Mouse (Mus musculus): ENCODE results near the gene Cab39.
"Not testable (repeated sequence)": the region's sequence is repeated elsewhere in the genome, so short reads cannot be mapped to it uniquely, and the experiment has no call there.

The Cab39 gene

DNA sequence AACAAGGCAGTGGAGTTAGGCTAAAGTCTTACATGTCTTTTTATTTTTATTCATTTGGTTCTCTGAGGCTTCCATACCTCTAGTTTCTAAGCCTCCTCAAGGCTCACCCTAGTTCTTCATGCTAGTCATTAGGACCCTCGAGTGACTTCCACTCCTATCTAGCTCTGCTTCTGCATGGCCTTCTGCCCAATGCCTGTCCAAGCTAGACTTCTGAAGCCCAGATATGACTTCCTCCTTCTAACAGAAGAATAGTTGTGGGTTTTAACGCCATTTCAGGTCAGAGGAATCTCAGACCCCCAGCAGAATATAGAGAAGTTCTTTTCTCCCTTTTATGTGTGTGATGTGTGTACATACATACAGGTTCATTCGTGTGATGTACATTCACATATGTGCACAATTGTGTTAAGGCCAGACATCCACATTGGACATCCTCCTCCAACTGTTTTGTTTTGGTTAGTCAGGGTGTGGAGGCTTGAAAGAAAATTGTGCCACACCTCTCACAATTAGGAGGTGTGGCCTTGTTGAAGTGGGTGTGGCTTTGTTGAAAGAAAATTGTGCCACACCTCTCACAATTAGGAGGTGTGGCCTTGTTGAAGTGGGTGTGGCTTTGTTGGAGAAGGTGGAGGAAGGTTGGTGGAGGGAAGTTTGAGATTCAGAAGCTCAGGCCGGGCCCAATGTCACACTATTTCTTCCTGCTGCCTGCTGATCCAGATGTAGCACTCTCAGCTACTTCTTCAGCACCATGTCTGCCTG lies 13.6 kb upstream of the Cab39 start:
- in situ Hi-C loops (cut with MboI; ENCODE audit: low sequenced_read_pairs): no loop called here

DNA sequence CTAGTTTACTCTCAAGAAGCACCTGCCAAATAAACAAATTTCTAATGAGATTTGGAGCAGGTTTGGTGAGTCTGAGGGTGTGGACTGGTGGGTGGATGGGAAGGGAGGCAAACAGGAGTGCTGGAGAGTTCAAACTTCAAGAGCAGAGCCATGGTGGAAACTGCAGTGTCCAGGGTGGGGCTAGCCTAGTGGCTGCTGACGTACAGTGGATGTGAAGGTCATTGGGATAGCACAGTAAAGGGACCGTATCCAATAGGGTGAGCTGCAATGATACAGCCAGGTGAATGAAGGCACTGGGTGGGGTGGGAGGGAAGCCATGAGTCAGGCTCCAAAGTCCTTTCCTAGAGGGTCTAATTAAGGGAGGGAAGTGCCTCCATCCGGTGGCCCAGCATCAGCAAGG lies 2.7 kb upstream of the Cab39 start:
- in situ Hi-C loops (cut with MboI; ENCODE audit: low sequenced_read_pairs): no loop called here

DNA sequence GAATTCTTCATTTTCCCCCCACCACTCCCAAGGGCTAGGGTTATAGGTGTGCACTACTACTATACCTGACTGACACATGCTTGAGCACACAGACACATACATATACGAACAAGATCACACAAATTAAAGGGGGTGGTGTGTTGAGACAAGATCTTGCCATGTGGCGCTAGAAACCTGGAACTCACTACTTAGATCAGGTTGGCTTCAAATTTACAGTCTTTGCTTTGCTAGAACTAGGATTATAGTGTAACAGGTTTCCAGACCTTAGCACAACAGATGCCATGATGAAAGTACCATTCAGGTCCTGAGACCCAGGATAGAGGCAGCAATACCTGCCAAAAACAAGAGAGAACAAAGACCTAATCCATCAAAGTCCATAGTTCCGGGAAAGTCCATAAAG lies 1.8 kb upstream of the Cab39 start:
- in situ Hi-C loops (cut with MboI; ENCODE audit: low sequenced_read_pairs): no loop called here

DNA sequence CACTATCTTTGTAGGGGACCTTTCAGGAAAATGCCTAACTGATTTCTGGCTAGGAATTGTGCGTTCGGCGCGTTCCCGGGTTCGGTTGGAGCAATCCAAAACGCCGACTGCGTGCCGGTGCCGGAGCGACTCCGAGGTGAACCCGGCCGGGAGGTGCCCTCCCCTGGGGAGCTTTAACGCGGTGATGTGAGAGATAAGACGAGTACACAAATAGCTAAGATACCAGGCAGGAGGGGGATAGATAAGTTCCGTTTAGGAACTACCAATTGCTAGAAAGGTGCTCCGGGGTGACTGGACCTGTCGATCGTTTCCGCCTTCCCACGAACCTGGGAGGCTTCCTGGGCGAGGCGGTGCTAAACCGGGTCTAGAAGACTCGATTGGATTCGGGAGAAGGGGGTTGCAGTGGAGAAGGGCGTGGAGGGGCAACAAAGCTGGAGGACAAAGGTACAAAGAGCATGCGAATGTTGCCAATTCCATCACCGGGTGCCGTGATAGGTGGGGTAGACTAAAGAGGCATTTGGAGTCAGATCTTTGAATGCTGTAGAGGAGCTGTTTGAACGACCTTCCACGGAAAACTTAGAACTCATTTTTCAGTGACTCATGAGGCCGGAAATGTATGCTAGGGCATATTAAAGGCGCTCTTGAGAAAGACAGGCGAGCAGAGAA lies 998 bp downstream of the Cab39 start:
- in situ Hi-C loops (cut with MboI; ENCODE audit: low sequenced_read_pairs): no loop called here

DNA sequence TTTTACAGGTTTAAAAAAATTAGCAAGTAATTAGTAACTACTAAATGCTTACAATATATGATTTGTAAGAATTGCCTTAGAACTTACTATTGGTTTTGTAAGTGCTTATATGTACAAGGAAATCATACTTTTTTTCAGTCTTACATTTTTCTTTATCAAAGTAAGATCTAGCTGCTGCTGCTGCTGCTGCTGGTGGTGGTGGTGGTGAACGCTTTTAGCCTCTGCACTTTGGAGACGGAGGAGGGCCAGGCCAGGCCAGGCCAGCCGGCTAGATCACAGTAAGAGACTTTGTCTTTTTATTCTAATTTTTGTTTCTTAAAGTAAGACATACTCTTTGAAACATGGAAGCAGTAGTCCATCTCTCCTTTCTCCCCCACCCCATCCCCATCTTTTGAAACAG lies 2.0 kb downstream of the Cab39 start:
- in situ Hi-C loops (cut with MboI; ENCODE audit: low sequenced_read_pairs): loop anchor here (5.0 kb wide), 1 partner anchor 43 kb away; no protein-coding TSS in a partner anchor

DNA sequence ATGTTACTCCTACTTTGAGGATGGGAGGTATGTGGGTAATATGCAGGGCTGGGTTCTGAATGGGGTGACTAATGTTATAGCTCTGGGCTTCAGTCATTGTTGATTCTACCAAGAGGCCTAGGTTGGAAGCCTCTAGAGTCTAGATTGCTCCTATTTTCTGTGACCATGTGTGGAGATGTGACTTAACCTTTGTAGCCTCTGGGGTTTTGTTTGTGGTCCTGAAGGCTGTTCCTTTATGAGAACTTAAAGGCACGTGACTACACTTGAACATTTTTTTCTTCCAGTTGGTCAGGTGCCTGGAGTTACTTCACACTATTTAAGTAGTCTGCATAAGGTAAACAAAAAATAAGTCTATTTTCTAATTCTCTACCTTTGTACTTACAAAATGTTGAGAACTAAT lies 6.5 kb downstream of the Cab39 start:
- in situ Hi-C loops (cut with MboI; ENCODE audit: low sequenced_read_pairs): loop anchor here (5.0 kb wide), 1 partner anchor 47 kb away; no protein-coding TSS in a partner anchor

DNA sequence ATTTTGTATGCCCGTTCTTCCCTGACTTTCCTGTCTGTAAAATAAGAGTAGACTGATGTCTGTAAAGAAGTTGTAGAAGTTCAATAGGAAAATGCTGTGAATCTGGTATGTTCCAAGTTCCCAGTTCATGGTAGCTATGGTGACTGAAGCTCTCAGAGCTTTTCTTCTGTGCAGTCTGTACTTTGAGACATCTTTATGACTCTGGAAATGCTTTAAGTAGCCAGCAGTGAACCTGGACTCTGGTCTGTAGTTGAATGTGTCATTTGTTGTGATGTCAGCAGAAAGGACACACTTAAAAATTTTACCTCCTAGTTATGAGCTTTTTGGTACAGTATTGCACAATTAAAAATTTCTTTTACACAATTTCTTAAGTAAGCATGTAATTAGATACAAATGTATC lies 9.3 kb downstream of the Cab39 start:
- in situ Hi-C loops (cut with MboI; ENCODE audit: low sequenced_read_pairs): no loop called here

DNA sequence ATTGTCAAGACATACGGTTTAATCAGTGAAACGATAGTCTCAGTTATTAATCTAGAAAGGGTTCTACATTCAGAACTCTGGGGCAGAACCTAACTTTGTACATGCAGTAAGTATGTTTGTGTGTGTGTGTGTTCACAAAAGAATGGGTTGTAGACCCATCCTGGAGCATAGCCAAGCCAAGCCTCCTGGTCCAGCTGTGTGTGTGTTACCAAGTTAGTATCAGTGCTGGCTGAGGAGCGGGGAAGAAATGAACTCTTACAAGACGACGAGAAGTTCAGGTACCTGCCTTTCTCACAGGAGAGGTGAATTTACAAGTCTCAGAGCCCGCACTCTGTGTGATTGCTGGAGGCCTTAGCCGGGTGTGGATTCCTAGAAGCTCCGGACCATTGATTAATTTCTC lies 11.3 kb downstream of the Cab39 start:
- in situ Hi-C loops (cut with MboI; ENCODE audit: low sequenced_read_pairs): no loop called here

DNA sequence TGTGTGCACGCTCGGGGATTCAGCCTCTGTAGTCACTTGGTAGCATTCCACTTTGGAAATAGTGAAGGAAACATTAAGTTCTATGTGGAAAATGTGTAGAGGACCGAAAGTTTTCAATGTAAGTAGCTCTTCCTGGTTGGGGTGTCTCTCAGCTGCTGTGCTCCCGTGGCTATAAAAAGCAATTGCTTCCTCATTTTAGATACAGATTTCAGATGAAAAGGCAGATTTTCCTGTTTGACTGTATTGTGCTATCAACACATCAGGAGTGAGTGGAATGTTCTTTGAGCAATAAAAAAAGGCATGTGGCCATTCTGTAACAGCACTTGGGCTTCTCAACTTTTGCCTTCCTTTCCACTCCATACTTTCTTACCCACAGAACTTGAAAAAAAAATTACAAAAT lies 16.0 kb downstream of the Cab39 start:
- in situ Hi-C loops (cut with MboI; ENCODE audit: low sequenced_read_pairs): no loop called here

DNA sequence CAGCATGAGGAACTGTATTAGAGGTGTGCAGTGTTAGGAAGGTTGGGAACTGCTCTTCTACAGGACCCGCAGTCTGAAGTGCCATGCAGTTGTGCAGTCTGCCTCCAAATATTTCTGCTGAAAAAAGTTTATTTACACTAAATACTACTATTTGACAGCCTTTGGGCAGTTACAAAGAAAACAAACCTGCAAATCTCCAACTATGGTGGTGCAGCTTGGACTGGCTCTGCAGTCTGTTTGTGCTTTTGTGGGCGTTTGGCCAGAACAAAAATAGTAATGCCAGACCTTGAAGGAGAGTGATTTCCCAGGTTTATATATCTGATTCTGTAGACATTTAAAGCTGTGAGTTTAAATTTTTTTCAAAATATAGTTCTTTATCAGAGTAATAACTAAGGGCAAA lies 17.1 kb downstream of the Cab39 start:
- in situ Hi-C loops (cut with MboI; ENCODE audit: low sequenced_read_pairs): no loop called here

DNA sequence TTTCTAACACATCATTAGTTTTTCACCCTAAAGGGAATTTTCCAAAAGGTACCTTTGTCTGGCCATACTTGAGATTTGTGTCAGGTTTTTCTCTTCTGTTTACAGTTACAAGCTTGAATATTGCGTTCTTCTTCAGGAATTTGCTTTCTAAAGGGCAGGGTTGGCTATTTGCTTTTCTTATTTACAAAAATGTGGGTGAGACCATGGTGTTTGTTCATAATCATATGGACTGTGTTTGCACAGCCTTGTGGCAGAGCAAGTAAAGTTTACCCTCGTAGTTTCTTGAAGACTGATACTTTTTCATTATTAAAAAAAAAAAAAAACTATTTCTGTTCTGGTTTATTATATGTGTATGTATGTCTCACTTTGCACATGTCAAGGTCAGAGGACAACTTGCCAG lies 17.5 kb downstream of the Cab39 start:
- in situ Hi-C loops (cut with MboI; ENCODE audit: low sequenced_read_pairs): no loop called here

DNA sequence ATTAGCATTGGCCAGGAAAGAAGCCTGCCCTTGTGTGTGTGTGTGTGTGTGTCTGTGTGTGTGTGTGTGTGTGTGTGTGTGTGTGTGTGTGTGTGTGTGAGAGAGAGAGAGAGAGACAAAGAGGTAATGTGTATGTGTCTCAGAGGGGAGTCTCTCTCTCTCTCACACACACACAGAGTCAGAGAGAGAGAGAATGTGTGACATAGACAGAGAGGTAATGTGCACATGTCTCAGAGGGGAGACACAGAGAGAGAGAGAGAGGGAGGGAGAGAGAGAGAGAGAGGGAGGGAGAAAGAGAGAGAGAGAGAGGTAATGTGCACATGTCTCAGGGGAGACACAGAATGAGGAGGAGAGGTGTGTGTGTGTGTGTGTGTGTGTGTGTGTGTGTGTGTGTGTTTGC lies 21.0 kb downstream of the Cab39 start:
- in situ Hi-C loops (cut with MboI; ENCODE audit: low sequenced_read_pairs): not testable (repeated sequence)

DNA sequence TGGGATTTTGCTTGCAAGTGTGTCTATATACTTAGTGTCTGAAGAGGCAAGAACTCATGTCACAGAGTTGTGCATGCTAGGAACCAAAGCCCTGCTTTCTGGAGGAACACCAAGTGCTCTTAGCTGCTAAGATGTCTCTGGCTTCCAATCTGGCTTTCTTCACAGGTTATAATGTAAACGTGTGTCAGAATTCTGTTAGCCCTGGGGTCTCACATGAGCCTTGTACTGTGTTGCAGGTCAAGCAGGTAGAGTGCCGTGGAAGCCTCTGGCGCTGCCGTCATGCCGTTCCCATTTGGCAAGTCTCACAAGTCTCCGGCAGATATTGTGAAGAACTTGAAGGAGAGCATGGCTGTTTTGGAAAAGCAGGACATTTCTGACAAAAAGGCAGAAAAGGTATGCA lies 24.9 kb downstream of the Cab39 start:
- in situ Hi-C loops (cut with MboI; ENCODE audit: low sequenced_read_pairs): no loop called here

DNA sequence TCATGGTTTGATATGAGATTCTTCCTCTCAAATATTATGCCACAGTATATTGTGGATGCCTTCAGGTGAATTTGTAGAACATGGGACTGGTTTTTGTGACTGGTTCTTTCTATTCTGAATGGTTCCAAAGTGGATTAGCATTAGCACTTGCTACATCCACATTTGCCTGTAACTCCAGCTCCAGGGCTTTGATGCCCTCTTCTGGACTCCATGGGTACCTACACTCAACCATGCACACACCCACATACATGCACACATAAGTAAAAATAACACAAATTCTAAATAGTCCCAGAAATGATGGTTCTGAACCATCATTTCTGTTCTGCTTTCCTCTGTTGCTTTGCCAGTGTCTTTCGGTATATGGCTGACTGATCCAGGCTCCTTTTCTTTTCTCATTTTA lies 26.5 kb downstream of the Cab39 start:
- in situ Hi-C loops (cut with MboI; ENCODE audit: low sequenced_read_pairs): no loop called here

DNA sequence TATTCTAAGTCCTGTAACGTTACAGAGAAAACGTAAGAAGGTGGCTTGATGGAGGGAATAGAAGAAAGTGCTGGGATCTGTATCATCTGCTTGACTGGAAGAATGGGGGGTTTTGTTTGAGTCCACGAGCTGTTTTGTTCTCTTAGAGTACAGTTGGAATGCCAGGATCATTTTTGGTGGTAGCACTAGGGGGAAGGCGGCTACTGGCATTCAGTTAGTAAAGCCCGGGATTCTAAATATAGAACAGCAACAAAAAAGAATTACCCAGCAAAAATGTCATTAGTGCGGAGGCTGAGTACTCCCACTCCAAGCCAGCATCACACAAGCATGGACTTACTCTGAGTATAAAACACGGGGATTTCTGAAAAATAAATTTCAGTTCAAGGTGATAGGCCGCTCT lies 29.0 kb downstream of the Cab39 start:
- in situ Hi-C loops (cut with MboI; ENCODE audit: low sequenced_read_pairs): no loop called here

DNA sequence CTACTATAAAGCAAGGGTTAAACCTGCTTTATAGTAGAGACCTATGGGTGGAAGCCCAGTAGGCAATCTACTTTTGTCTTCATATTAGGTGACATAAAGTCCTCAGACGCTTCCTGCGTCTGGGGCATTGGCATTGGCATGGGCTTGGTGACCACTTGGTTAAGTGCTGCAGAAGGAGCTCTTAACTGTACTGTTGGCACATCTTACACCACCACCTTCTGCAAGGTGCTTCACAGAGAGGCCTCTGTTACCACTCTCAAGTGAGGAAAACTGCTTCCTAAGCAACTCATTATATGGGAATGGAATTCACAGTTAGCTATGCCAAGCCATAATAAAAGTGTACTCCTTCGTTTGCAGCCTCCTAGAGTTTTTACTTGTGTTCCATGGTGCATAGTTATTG lies 31.7 kb downstream of the Cab39 start:
- in situ Hi-C loops (cut with MboI; ENCODE audit: low sequenced_read_pairs): no loop called here

DNA sequence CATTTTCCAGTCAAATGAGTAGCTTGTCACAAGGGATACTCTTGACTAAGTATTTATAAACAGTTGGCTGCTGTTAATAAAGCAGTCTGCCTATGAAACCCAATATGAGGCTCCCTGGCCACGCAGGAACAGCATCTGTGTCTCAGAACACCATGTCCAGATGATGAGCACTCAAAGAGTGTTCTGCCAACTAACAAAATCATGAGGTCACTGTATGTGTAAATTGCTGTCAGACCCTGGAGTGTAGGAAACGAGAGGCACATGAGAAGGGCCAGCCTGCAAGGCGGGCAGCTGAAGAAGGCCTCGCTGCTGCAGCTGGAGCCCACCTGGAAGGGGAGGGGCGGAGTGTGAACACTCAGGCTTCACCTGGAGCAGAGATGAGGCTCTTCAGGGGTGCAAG lies 33.9 kb downstream of the Cab39 start:
- in situ Hi-C loops (cut with MboI; ENCODE audit: low sequenced_read_pairs): no loop called here

DNA sequence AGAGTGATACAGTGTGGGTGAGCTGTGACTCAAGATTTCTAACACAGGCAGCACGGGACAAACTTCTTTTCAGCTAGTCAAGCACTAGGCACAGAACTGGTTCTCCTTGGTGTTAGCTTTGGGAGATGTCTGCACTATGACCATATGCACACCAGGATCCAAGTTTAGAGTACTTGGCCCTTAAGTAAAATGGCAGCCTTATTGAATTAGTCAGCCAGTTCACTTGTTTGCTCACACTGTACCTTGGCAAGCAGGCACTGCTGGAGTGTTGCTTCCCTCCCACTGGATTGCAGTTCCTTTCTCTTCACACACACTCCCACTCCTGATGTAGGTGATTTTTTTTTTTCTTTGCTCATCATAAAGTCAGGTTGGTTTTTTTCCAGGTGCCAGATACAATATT lies 35.8 kb downstream of the Cab39 start:
- in situ Hi-C loops (cut with MboI; ENCODE audit: low sequenced_read_pairs): no loop called here

DNA sequence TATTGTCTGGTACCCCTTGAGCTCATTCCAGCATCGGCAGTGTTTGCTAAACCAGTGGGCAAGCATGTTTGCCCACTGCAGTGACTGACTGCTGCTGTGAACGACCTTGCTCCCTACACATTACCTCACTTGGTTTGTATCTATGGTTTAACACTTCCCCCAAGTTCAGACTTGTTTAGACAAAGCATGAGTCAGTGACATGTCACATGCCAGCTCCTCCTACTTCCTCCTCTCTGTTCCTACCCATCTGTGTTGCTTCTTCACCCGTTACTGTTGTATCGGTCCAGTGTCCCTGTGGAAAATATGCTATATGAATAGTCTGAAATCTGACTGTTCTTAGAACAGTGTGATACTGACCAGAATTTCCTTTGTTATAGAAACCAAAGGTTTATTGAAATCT lies 44.8 kb downstream of the Cab39 start:
- in situ Hi-C loops (cut with MboI; ENCODE audit: low sequenced_read_pairs): no loop called here

DNA sequence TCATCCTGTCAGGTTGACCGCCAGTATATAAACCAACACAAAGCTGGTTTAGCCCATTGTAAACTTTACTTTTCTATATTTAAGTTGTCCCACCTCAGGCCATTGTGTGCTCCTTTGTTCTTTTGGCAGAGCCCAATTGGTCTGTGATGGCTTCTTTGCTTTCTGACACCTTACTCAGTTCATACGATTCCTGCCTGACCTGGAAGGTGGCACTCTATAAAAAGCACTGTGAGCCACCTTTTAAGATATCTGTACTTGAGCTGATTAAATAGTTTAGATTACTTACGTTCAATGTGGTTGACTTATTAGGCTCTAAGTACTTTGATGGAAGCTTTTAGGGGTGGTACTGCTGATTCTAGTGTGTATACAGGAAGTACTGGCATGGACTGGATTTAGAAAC lies 46.1 kb downstream of the Cab39 start:
- in situ Hi-C loops (cut with MboI; ENCODE audit: low sequenced_read_pairs): no loop called here

DNA sequence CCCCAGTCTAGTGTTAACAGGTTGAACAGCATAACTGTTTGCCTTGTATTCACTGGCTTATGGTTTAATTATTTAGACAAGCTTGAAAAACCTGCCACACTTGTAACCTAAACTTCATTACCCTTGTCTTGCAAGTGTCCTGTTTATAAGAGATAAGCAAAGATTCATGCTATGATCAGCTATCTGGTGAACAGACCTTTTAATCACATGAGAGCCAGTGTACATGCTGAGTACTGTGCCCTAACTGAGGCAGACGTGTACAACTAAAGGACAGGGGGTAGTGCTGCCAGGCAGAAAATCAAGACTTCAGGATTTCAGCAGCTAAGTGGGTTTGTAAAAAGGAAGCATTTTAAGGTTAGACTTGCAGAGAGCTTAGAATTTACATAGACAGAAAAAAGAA lies 46.5 kb downstream of the Cab39 start:
- in situ Hi-C loops (cut with MboI; ENCODE audit: low sequenced_read_pairs): no loop called here

DNA sequence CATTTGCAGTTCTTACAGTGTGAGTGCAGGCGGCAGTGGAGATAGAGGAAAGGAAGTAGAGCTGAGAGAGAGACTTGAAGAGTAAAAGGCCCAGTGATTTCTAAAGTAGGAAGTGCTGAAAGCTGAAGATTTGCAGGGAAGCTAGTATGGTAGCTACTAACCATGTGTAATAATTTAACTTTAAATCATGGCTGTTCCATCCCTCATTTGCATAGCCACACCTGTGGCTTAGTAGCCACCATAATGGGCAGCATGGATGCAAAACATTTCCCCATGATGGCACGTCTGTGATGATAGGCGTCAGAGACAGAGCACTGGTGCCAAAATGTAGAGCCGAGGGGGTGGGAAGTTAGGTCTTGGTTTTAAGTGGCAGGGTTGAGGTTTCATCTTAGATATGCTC lies 47.2 kb downstream of the Cab39 start:
- in situ Hi-C loops (cut with MboI; ENCODE audit: low sequenced_read_pairs): no loop called here

DNA sequence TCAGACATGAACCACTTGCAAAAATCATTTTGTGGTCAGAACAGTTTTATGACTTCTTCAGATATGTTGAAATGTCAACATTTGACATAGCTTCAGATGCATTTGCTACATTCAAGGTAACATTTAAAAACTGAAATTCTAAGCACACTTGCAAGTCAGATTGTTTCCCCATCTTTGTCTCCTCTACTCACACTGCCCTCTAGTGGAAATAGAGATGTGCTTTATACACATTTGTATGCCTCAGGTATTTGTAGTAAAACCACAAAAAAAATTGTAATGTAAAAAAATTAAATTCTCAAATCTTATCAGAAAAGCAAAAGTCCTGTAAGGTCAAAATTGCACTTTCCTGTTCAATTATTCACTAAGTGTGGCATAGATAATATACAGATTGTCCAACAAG lies 49.0 kb downstream of the Cab39 start:
- in situ Hi-C loops (cut with MboI; ENCODE audit: low sequenced_read_pairs): no loop called here

All from CH12F3 (cell line).